Mouse (Mus musculus): ENCODE measurements around the gene Eva1a.

- no peak for TF ChIP-seq POLR2A (IDR thresholded peaks at IDR 0.05; ENCODE audit: low read depth, low read length)
- no peak for TF ChIP-seq CTCF (IDR thresholded peaks at IDR 0.05; ENCODE audit: borderline replicate concordance, insufficient read depth, low read length)
Measured at GRCm38 (mm10) chr6:82115335-82115965, 74.6 kb downstream of the Eva1a start.

Measured in embryonic fibroblast, embryonic 13.5 days (primary cell).